Mouse (Mus musculus) mouse trophoblast stem cell (cell line): Measurements from ENCODE around the gene Prickle3.

Experiments used
- in situ Hi-C, 2 experiments: fragments of 300-500 bp; cut with MseI, MboI; formaldehyde crosslinking; loops; 2 replicates in 1 of 2; 3 replicates in 1 of 2; pipeline ENCODE4 v1.15.1; 2025

The Prickle3 gene

DNA sequence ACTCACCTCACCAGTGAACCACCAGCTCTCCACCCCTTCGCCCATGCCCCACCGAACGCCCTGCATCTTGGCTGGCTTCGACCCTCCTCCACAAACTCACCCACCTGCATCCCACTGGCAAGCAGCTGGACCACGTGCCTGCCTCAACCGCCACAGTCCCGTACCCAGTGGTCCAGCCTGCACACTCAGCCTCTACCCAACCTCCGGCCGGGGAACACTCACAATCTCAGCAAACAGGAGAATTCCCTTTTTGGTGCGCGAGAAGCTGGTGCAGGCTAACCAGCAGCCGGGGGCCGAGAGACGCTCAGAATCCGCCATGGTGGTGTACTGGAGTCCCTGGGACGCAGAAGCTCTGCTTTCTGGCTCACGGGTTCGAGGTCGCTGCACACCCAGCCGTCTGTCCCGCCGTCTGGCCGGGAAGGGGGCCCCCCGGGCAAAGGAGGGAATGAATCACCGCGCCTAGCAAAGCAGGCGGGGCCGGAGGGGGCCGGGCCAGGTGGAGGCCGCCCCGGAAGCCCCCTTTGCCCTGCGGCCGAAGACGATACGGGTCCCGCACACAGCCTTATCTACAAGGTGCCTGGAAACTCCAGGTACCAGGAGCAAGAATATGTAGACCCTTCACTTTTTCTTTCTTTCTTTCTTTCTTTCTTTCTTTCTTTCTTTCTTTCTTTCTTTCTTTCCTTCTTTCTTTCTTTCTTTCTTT, 14.0 kb downstream of the Prickle3 start, which contains the start of gene Plp2:
TSS of gene Plp2 (minus strand) at position 470 of the 703 bp plus-strand sequence.
- in situ Hi-C loops: no loop called here

- in situ Hi-C loops: no loop called here
These were observed 15.7 kb downstream of the Prickle3 start for GRCm38 (mm10) chrX:7672739-7673138.

GRCm38 (mm10) chrX:7673578-7674281, 16.7 kb downstream of the Prickle3 start:
- in situ Hi-C loops: no loop called here

- in situ Hi-C loops: no loop called here
These were observed 17.4 kb downstream of the Prickle3 start for GRCm38 (mm10) chrX:7674284-7675000.

GRCm38 (mm10) chrX:7675001-7675380, 17.9 kb downstream of the Prickle3 start:
- in situ Hi-C loops: no loop called here

- in situ Hi-C loops: no loop called here
These were observed 21.9 kb downstream of the Prickle3 start for GRCm38 (mm10) chrX:7678986-7679385.

DNA sequence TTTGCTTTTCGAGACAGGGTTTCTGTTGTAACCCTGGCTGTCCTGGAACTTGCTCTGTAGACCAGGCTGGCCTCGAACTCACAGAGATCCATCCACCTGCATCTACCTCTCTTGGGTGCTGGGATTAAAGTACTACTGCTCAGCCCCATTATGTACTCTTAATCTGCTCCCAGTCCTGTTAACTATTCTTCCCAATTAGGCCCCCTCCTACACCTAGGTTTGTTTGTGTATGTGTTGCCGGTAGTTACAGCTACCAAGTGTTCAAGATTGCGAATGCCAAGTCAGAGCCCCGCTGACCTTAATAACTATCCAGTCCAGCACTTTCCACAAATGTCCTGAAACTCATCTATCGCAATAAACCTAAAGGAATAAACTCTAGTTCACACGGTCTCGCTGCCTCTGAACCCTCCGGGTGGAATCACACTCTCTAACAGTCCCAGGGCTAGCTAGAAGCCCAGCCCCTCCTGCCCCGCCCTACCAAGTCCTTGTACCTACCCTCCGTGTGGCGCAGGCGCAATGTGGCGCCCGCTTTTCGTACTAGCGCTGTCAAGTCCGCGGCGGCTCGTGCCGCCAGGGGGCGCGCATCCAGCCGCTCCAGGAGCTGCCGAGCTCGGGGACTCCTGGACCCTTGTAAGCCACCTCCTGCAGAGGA, 22.5 kb downstream of the Prickle3 start:
- in situ Hi-C loops: no loop called here

GRCm38 (mm10) chrX:7680057-7680412, 23.0 kb downstream of the Prickle3 start:
- in situ Hi-C loops: no loop called here

- in situ Hi-C loops: no loop called here
These were observed 23.8 kb downstream of the Prickle3 start, which contains the start of gene Magix for GRCm38 (mm10) chrX:7680864-7681263. Gene Magix, minus strand, starts transcription at chrX:7681251.

GRCm38 (mm10) chrX:7688321-7688720, 31.3 kb downstream of the Prickle3 start:
- in situ Hi-C loops: no loop called here

- in situ Hi-C loops: no loop called here
These were observed 33.4 kb downstream of the Prickle3 start for GRCm38 (mm10) chrX:7690486-7690885.

DNA sequence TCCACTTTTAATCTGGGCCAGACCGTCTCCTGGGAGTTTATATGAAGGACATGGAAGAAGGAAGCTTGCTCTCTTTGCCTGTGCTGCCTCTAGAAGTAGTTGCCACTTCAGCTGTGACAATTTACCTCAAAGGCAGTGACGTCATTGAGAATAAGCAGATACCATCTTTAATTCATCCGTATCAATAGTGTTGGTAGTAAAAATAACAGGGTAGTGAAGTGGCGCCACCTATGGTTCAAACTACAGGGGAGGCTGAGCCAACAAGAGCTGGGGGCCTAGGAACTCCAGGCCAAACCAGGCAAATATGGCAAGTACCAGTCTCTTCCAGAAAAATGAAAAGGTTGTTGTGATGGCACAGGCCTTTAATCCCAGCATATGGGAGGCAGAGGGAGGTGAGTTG, 35.8 kb downstream of the Prickle3 start:
- in situ Hi-C loops: no loop called here

- in situ Hi-C loops: no loop called here
These were observed 39.5 kb downstream of the Prickle3 start for GRCm38 (mm10) chrX:7696520-7696919.

- in situ Hi-C loops: no loop called here
These were observed 39.9 kb downstream of the Prickle3 start, which contains the start of gene Gpkow for GRCm38 (mm10) chrX:7696954-7697381. Gene Gpkow, plus strand, starts transcription at chrX:7697131.

- in situ Hi-C loops: loop anchor here in 1 of 2 experiments (10.0 kb wide), 1 partner anchor 59 kb away; the partner anchor contains the start of gene Prickle3
These were observed 56.7 kb downstream of the Prickle3 start for GRCm38 (mm10) chrX:7713764-7714134.

GRCm38 (mm10) chrX:7714135-7714899, 57.3 kb downstream of the Prickle3 start, which contains the start of gene Wdr45:
Gene Wdr45, plus strand, starts transcription at chrX:7714333.
- in situ Hi-C loops: loop anchor here in 1 of 2 experiments (10.0 kb wide), 1 partner anchor 60 kb away; the partner anchor contains the start of gene Prickle3

DNA sequence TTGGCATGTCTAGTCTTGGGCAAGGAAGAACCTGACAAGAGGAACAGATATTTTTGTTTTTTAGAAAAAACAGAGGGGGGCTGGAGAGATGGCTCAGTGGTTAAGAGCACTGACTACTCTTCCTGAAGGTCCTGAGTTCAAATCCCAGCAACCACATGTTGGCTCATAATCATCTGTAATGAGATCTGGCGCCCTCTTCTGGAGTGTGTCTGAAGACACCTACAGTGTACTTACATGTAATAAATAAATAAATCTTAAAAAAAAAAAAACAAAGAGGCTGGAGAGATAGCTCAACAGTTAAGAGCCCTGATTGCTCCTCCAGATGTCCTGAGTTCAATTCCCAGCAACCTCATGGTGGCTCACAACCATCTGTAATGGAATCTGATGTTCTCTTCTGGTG, 59.0 kb downstream of the Prickle3 start:
- in situ Hi-C loops: loop anchor here in 1 of 2 experiments (10.0 kb wide), 1 partner anchor 61 kb away; the partner anchor contains the start of gene Prickle3
